Mouse (Mus musculus): ENCODE measurements around the gene Frs3. TPM values are rescaled to one million over a fixed set of nuclear protein-coding genes. Genes with fewer than 3 reads are reported as not detected.

Frs3 gene
- polyA plus RNA-seq (2015; fragmentation: Nextera tagmentation; extraction: Ambion mirVana) = 0.69 and 1.3 TPM in 2 replicates

DNA sequence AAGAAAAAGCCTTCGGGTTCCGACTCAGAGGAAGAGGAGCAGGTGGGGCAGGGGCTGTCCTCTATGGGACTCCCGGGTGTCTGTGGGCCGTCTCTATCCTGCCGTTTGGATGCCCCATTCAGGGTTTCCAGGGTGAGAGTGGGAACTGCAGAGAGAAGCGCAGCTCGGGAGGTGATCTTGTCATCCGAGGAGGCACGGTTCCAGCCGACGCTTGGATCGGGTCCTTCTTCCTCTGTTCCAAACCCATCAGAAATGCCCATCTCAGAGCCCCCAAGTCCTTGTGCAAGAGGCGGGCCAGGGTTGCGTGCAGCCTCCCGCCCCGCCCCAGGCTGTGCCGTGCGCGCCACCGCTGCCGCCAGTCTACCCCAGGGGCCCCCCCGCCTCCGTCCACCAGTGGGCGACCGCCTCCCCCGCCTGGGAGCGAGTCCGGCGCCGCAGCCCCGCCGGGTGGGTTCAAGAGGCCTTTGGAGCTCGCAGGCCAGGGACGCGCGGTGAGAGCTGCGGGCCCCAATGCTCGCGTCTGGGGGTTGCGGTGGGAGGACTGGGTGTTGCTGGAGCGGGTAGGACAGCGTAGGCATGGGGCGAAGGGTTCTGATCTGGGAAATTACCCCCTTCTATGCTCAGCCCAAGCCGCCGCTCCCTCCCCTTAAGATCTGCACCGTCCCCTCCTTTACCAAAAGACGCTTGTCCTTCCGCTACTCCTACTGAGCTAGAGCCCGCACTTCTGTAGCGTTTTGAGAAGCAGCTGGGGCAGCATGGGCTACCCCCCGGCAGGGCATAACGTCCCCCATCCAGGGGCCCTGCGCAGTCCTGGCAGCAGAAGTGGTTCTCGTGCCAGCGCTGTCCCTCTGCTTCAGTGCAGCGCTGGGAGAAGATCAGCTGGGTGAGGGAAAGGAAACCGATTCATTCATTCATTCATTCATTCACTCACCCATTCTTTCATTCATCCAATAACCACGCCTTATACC lies at the start of gene Frs3:
Gene Frs3 (plus strand): TSS at position 423 of the 968 bp plus-strand sequence.

GRCm38 (mm10) chr17:47688344-47688607 lies 554 bp upstream of the Frs3 start, which contains the start of gene Tomm6:
Tomm6 (minus strand) TSS chr17:47688386.

DNA sequence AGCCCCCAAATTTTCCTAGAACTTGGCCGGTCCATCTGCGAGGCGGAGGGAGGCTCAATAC lies 5.4 kb downstream of the Frs3 start, which contains the start of gene Gm21981:
Gene Gm21981 (minus strand): TSS at position 14 of the 61 bp plus-strand sequence.

DNA sequence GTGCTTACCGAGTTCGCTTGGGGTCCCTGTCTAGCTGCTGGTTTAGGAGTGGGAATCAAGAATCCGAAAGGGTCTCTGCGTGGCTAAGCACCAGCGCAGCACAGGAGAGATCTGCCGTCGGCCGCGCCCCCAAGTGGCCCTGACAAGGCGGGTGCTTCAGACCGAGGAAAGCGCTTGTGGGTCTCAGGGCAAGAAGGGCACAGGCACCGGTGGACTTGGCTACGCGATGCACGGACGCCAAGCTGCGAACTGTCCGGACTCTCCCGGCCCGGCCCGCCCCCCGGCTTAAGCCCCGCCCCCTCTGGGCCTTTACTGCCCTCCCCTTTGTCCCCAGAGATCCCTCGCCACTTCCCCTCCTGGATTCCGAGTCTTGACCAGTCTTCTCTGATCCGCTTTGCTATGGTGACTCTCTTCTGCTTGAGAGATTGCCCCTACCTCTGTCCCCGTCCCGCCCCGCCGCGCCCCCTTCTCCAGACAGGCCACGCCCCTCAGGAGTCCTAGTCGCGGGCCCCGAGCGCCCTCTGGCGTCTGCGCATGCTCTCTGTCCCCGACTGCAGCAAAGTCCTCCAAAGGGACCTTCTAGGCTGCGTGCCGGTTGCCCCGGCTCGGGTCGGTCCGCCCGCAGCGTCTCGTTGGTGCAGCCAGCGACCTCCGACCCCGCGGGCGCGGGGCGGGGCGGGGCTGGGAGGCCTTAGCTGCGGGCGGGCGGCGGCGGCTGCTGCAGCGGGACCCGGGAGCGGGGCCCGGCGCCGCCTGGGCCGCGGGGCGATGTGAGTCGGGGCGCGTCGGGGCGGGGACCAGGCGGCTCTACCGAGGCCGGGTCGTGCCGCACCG lies 5.9 kb downstream of the Frs3 start, which contains the start of gene Prickle4:
Gene Prickle4 (minus strand): TSS at position 234 of the 834 bp plus-strand sequence.

DNA sequence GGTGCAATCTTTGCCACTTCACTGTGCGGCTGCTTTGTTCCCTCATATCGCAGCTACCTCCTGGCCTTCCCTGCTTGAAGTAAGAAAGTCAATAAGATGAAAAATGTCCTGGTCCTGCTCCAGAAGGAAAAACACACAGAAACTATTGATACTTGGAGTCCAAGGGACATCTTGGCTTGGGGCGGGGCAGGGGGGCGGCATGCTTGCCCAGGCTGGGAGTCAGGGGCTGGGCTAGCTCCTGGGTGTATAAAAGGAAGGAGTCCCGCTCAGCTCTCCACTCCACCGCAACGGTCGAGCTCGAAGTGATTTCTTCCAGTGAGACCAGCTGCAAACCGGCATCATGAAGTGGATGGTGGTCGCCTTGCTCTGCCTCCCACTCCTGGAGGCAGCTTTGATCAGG lies 37.7 kb downstream of the Frs3 start, which contains the start of gene Pgc:
Gene Pgc (plus strand): TSS at position 277 of the 400 bp plus-strand sequence.

DNA sequence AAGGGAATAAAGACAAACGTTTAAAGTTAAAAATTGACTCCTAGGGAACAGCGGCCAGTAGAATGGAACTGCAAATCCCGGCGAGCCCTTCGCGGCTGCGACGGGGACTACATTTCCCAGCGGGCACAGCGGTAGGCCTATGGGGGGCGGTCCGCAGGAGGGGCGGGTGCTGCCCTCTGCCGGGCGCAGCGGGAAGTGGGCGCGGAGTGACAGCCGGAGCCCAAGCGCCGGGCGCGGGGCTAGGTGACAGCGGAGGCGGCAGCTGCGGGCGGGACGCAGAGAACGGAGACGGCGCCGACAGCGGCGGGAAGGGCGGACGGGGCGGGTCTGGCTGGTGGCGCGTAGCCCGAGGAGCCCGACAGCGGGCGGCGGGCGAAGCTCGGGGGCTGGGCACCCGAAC lies 48.0 kb downstream of the Frs3 start, which contains the start of gene Tfeb:
Gene Tfeb (plus strand): TSS at position 175 of the 400 bp plus-strand sequence.

Other genes starting within 250 kb of the Frs3 start
- gene Taf8, start 186.7 kb upstream of the Frs3 start, polyA plus RNA-seq (2015; fragmentation: Nextera tagmentation; extraction: Ambion mirVana) = 17.2 TPM in 2 replicates
- gene Ccnd3, start 184.0 kb upstream of the Frs3 start, polyA plus RNA-seq (2015; fragmentation: Nextera tagmentation; extraction: Ambion mirVana) = 434 and 462 TPM in 2 replicates
- gene Bysl, start 77.5 kb upstream of the Frs3 start, polyA plus RNA-seq (2015; fragmentation: Nextera tagmentation; extraction: Ambion mirVana) = 14.0 and 15.8 TPM in 2 replicates
- gene Med20, start 77.4 kb upstream of the Frs3 start, polyA plus RNA-seq (2015; fragmentation: Nextera tagmentation; extraction: Ambion mirVana) = 26.4 and 29.3 TPM in 2 replicates
- gene Gm20517, start 77.4 kb upstream of the Frs3 start, polyA plus RNA-seq (2015; fragmentation: Nextera tagmentation; extraction: Ambion mirVana) = 1.8 and 2.0 TPM in 2 replicates
- gene Usp49, start 58.3 kb upstream of the Frs3 start, polyA plus RNA-seq (2015; fragmentation: Nextera tagmentation; extraction: Ambion mirVana) = 5.6 and 5.7 TPM in 2 replicates
- 310 and 337 TPM in 2 replicates for gene Tomm6, start 644 bp upstream of the Frs3 start, polyA plus RNA-seq (2015; fragmentation: Nextera tagmentation; extraction: Ambion mirVana)
- 0.10 TPM in 1 of 2 replicates, not detected in the other for gene Gm21981, start 5.4 kb downstream of the Frs3 start, polyA plus RNA-seq (2015; fragmentation: Nextera tagmentation; extraction: Ambion mirVana)
- 0.46 TPM in 1 of 2 replicates, not detected in the other for gene Prickle4, start 5.7 kb downstream of the Frs3 start, polyA plus RNA-seq (2015; fragmentation: Nextera tagmentation; extraction: Ambion mirVana)
- gene Pgc, start 37.8 kb downstream of the Frs3 start, polyA plus RNA-seq (2015; fragmentation: Nextera tagmentation; extraction: Ambion mirVana) = 0.14 and 0.24 TPM in 2 replicates
- gene Tfeb, start 48.0 kb downstream of the Frs3 start, polyA plus RNA-seq (2015; fragmentation: Nextera tagmentation; extraction: Ambion mirVana) = 8.1 and 12.8 TPM in 2 replicates
- gene Mdfi, start 145.7 kb downstream of the Frs3 start, polyA plus RNA-seq (2015; fragmentation: Nextera tagmentation; extraction: Ambion mirVana) = 2.0 and 2.8 TPM in 2 replicates
- gene Foxp4, start 235.6 kb downstream of the Frs3 start, polyA plus RNA-seq (2015; fragmentation: Nextera tagmentation; extraction: Ambion mirVana) = 1.9 and 2.6 TPM in 2 replicates

Measured in spleen, postnatal 0 days (tissue).